Mouse (Mus musculus): ENCODE measurements around the gene Ppia. TPM values are rescaled to one million over a fixed set of nuclear protein-coding genes. Genes with fewer than 3 reads are reported as not detected.

The Ppia gene
- total and polyA plus RNA-seq, 3 experiments = 5,764 to 9,428 (median 8,867) TPM

- peaks cover 9% of the 10 kb centered on the region for H3K79me2 ChIP-seq (replicated peaks; ENCODE audit: control insufficient read depth, extremely low read depth, insufficient read depth, poor library complexity, severe bottlenecking)
- H3K9ac ChIP-seq (ENCODE audit: insufficient read depth, low read depth) = no peak overlapping the region
- in situ Hi-C loops (cut with MboI; ENCODE audit: low pct_ligation_motif_present, low pct_unique_long_range_greater_than_20kb, low sequenced_read_pairs) (no loop called here), dilution Hi-C loops (cut with MboI; ENCODE audit: extremely low pct_ligation_motif_present, extremely low pct_unique_long_range_greater_than_20kb, low sequenced_read_pairs) (no loop called here)
- no peak overlapping the region for H3K4me3 ChIP-seq (replicated peaks in 1 of 3; ENCODE audit: low read depth in 2 of 3, low read length in 2 of 3, poor library complexity in 1 of 3)
- H3K27me3 ChIP-seq (replicated peaks) = no peaks in the 10 kb centered on the region
- H3K36me3 ChIP-seq (replicated peaks in 1 of 2; ENCODE audit: control insufficient read depth in 1 of 2, insufficient read depth in 1 of 2, low read length in 1 of 2) = peaks cover 0 to 12% of the 10 kb centered on the region in 2 experiments
- H3K4me1 ChIP-seq (ENCODE audit: control insufficient read depth in 1 of 2, insufficient read depth in 2 of 2) = peaks cover 8 to 36% of the 10 kb centered on the region in 2 experiments
- TF ChIP-seq CHD1 (IDR thresholded peaks at IDR 0.05; ENCODE audit: low read depth, low read length) (no peak), MYC (IDR thresholded peaks at IDR 0.05; ENCODE audit: low read depth, low read length) (no peak), RCOR1 (conservative IDR thresholded peaks at IDR 0.05; ENCODE audit: low read depth, low read length) (no peak), CTCF (conservative IDR thresholded peaks at IDR 0.05 in 1 of 2, IDR thresholded peaks at IDR 0.05 in 1 of 2; ENCODE audit: low read depth in 2 of 2, low read length in 2 of 2) (peak; percentile 91 to 95), ZMIZ1 (IDR thresholded peaks at IDR 0.05; ENCODE audit: low read depth, low read length) (no peak), MEF2A (IDR thresholded peaks at IDR 0.05; ENCODE audit: borderline replicate concordance, low read depth, low read length) (no peak), EP300 (IDR thresholded peaks at IDR 0.05; ENCODE audit: low read length) (no peak), MAZ (IDR thresholded peaks at IDR 0.05; ENCODE audit: low read depth, low read length) (no peak), USF2 (conservative IDR thresholded peaks at IDR 0.05; ENCODE audit: low read depth, low read length) (no peak), POLR2AphosphoS2 (IDR thresholded peaks at IDR 0.05; ENCODE audit: low read depth, low read length) (no peak), BHLHE40 (IDR thresholded peaks at IDR 0.05; ENCODE audit: low read depth, low read length) (no peak), TBP (conservative IDR thresholded peaks at IDR 0.05; ENCODE audit: low read depth, low read length) (no peak), ZKSCAN1 (IDR thresholded peaks at IDR 0.05; ENCODE audit: borderline replicate concordance, low read depth, low read length) (no peak), USF1 (IDR thresholded peaks at IDR 0.05; ENCODE audit: low read depth, low read length) (no peak), CHD2 (IDR thresholded peaks at IDR 0.05; ENCODE audit: low read length) (no peak), KAT2A (IDR thresholded peaks at IDR 0.05; ENCODE audit: insufficient replicate concordance, low read length) (no peak), MAFK (IDR thresholded peaks at IDR 0.05; ENCODE audit: insufficient replicate concordance, low read length) (no peak), RAD21 (IDR thresholded peaks at IDR 0.05; ENCODE audit: low read depth, low read length) (peak; percentile 65), TCF12 (IDR thresholded peaks at IDR 0.05; ENCODE audit: low read depth, low read length) (0 out of 2 replicates have a peak, but pooled peaks have one; percentile 23), HCFC1 (IDR thresholded peaks at IDR 0.05; ENCODE audit: low read depth, low read length) (no peak), JUN (IDR thresholded peaks at IDR 0.05; ENCODE audit: insufficient read depth, low read depth, low read length) (no peak), IRF4 (IDR thresholded peaks at IDR 0.05; ENCODE audit: low read depth, low read length) (no peak), NELFE (IDR thresholded peaks at IDR 0.05; ENCODE audit: low read depth, low read length) (no peak), SIN3A (IDR thresholded peaks at IDR 0.05; ENCODE audit: low read length) (no peak), MAX (IDR thresholded peaks at IDR 0.05; ENCODE audit: low read length) (no peak), PAX5 (IDR thresholded peaks at IDR 0.05; ENCODE audit: low read length) (no peak), JUND (conservative IDR thresholded peaks at IDR 0.05; ENCODE audit: low read depth, low read length) (no peak), POLR2A (IDR thresholded peaks at IDR 0.05; ENCODE audit: low read depth, low read length) (no peak), ELF1 (IDR thresholded peaks at IDR 0.05; ENCODE audit: low read depth, low read length) (0 out of 2 replicates have a peak, but pooled peaks have one; percentile 26), NRF1 (IDR thresholded peaks at IDR 0.05; ENCODE audit: low read depth, low read length) (no peak), ZNF384 (IDR thresholded peaks at IDR 0.05; ENCODE audit: low read depth, low read length) (no peak), GABPA (IDR thresholded peaks at IDR 0.05; ENCODE audit: insufficient replicate concordance, low read depth, low read length) (no peak), ZC3H11A (IDR thresholded peaks at IDR 0.05; ENCODE audit: low read depth, low read length) (no peak), ETS1 (conservative IDR thresholded peaks at IDR 0.05; ENCODE audit: low read depth, low read length) (no peak), MXI1 (IDR thresholded peaks at IDR 0.05; ENCODE audit: low read depth, low read length) (no peak), SMC3 (IDR thresholded peaks at IDR 0.05; ENCODE audit: low read depth, low read length) (peak; percentile 50), E2F4 (IDR thresholded peaks at IDR 0.05; ENCODE audit: insufficient replicate concordance, low read depth, low read length) (no peak)
- H3K4me2 ChIP-seq (ENCODE audit: insufficient read depth, low read depth, poor library complexity, severe bottlenecking) = no peak overlapping the region
- DNase-seq (ENCODE audit: extremely low read depth) = peak; percentile 71
- no peak overlapping the region for H3K27ac ChIP-seq (ENCODE audit: insufficient read depth, low read depth)
- no peaks in the 10 kb centered on the region for H3K9me3 ChIP-seq (replicated peaks; ENCODE audit: low read length)
Measured at GRCm38 (mm10) chr11:6411684-6412083, 3.6 kb upstream of the Ppia start.
